Mouse (Mus musculus) megakaryocyte, embryonic 14.5 days (primary cell): Measurements from ENCODE around the gene Oas2.

ENCODE experiments used
- FLI1 ChIP-seq: IDR thresholded peaks from 2 replicates; pipeline ENCODE4 v1.6.1; 2012; ENCODE audit warnings: low read length, inconsistent platforms, mixed read lengths
- GATA1 ChIP-seq: IDR thresholded peaks from 3 replicates; pipeline ENCODE4 v1.6.1; 2012; ENCODE audit warnings: mixed read lengths, low read length, inconsistent platforms, borderline replicate concordance

GRCm38 (mm10) chr5:120698181-120698580, 51.5 kb downstream of the Oas2 start:
- no peak for TF ChIP-seq GATA1
- TF ChIP-seq FLI1: no peak
